Mouse (Mus musculus) liver, embryonic 13.5 days (tissue): Measurements from ENCODE around the gene Lamtor5. TPM values are rescaled to one million over a fixed set of nuclear protein-coding genes. Genes with fewer than 3 reads are reported as not detected.
"Not testable (repeated sequence)": the region's sequence is repeated elsewhere in the genome, so short reads cannot be mapped to it uniquely, and the experiment has no call there.

Experiments
- ATAC-seq: fragments of 200-750 bp; cut with Nextera tagmentation; 2 replicates; pipeline ENCODE4 v1.8.0; 2017; ENCODE audit warnings: low read depth, mild to moderate bottlenecking, moderate number of reproducible peaks, moderate library complexity
- DNase-seq: peaks from one replicate; pipeline ENCODE4 v3.0.0; 2022
- H3K27ac ChIP-seq: fragments of 300-500 bp; sonication (generic); 2 replicates; pipeline ENCODE4 v1.5.1; 2015; ENCODE audit warnings: moderate library complexity, mild to moderate bottlenecking, inconsistent platforms
- H3K27me3 ChIP-seq: fragments of 300-500 bp; sonication (generic); 2 replicates; pipeline ENCODE4 v1.6.1; 2015; ENCODE audit warnings: mild to moderate bottlenecking, inconsistent platforms
- H3K36me3 ChIP-seq: fragments of 300-500 bp; sonication (generic); 2 replicates; pipeline ENCODE4 v1.6.1; 2015; ENCODE audit warnings: mild to moderate bottlenecking, inconsistent platforms
- H3K4me1 ChIP-seq: fragments of 300-500 bp; sonication (generic); replicated peaks from 2 replicates; pipeline ENCODE4 v1.6.1; 2015; ENCODE audit warnings: inconsistent platforms
- H3K4me2 ChIP-seq: fragments of 300-500 bp; sonication (generic); 2 replicates; pipeline ENCODE4 v1.6.1; 2015; ENCODE audit warnings: inconsistent platforms, mild to moderate bottlenecking, moderate library complexity
- H3K4me3 ChIP-seq: fragments of 300-500 bp; sonication (generic); replicated peaks from 2 replicates; pipeline ENCODE4 v1.5.1; 2015; ENCODE audit warnings: mild to moderate bottlenecking, inconsistent platforms
- H3K9ac ChIP-seq: fragments of 300-500 bp; sonication (generic); 2 replicates; pipeline ENCODE4 v1.6.1; 2015; ENCODE audit warnings: mild to moderate bottlenecking, inconsistent platforms
- H3K9me3 ChIP-seq: fragments of 300-500 bp; sonication (generic); replicated peaks from 2 replicates; pipeline ENCODE4 v1.6.1; 2016; ENCODE audit warnings: inconsistent platforms
- WGBS: fragments of 180-500 bp; shearing (Covaris S2); methylation state at CpG from one replicate; pipeline ENCODE4 v1.1.7; 2015; ENCODE audit not compliant: insufficient replicate concordance; 5-methylcytosine and 5-hydroxymethylcytosine counted together
- polyA plus RNA-seq: library from polyadenylated mRNA; unstranded; fragments of >200 nt; fragmentation: Nextera tagmentation; extraction: Ambion mirVana; gene quantifications from 2 replicates; pipeline ENCODE4 v1.2.1, GENCODE M21; 2015

Lamtor5 gene
- polyA plus RNA-seq, 1 experiment from 2014 or later = 131 TPM

- peak; percentile 58 for ATAC-seq
- Histone ChIP-seq H3K9ac (no peak overlapping the region), H3K9me3 (no peaks in the 10 kb centered on the region), H3K4me3 (no peak overlapping the region), H3K36me3 (no peaks in the 10 kb centered on the region), H3K4me2 (no peak overlapping the region), H3K27me3 (0 out of 2 replicates have a peak, but pooled peaks cover 4% of the 10 kb centered on the region), H3K4me1 (peaks cover 13% of the 10 kb centered on the region), H3K27ac (no peak overlapping the region)
- 13% methylated on average over 3 of the region's 3 CpGs for WGBS
- DNase-seq = peak; percentile 26
Measured at GRCm38 (mm10) chr3:107273820-107274219, 4.8 kb upstream of the Lamtor5 start.

GRCm38 (mm10) chr3:107275351-107275750, 3.3 kb upstream of the Lamtor5 start:
- H3K4me1 ChIP-seq = peaks cover 23% of the 10 kb centered on the region
- no peak overlapping the region for H3K9ac ChIP-seq
- no peaks in the 10 kb centered on the region for H3K9me3 ChIP-seq
- WGBS = 54% methylated on average over 5 of the region's 5 CpGs
- H3K4me3 ChIP-seq = no peak overlapping the region
- H3K27ac ChIP-seq = no peak overlapping the region
- H3K4me2 ChIP-seq = no peak overlapping the region
- no peaks in the 10 kb centered on the region for H3K36me3 ChIP-seq
- no peak for DNase-seq
- ATAC-seq = no peak
- H3K27me3 ChIP-seq = 0 out of 2 replicates have a peak, but pooled peaks cover 4% of the 10 kb centered on the region

DNA sequence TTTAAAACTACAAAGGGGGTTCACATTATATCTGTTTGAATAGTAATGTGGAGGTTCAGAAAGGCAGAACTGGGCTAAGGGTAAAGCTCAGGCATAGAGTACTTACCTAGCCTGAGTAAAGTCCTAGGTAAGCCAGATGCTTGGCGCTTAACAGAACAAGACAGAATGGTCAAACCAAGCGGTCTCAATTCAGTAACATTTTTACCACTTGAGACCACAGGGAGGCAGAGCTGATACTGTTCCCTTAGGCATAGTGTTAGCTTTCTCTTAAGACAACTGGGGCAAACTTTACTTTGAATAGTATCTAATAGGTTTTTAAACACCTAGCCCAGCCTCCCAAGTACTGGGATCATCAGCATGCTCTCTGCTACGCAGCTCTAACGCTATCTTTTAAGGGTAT, 2.7 kb upstream of the Lamtor5 start:
- 0 out of 2 replicates have a peak, but pooled peaks cover 4% of the 10 kb centered on the region for H3K27me3 ChIP-seq
- H3K4me2 ChIP-seq = no peak overlapping the region
- H3K36me3 ChIP-seq = no peaks in the 10 kb centered on the region
- H3K4me3 ChIP-seq = no peak overlapping the region
- WGBS = 53% methylated on average over 4 of the region's 4 CpGs
- H3K27ac ChIP-seq = no peak overlapping the region
- no peak for DNase-seq
- H3K9ac ChIP-seq = no peak overlapping the region
- H3K9me3 ChIP-seq = no peaks in the 10 kb centered on the region
- no peak for ATAC-seq
- peaks cover 26% of the 10 kb centered on the region for H3K4me1 ChIP-seq

- Histone ChIP-seq H3K4me1 (peaks cover 26% of the 10 kb centered on the region), H3K4me2 (no peak overlapping the region), H3K9ac (no peak overlapping the region), H3K27me3 (0 out of 2 replicates have a peak, but pooled peaks cover 4% of the 10 kb centered on the region), H3K36me3 (0 out of 2 replicates have a peak, but pooled peaks cover 2% of the 10 kb centered on the region), H3K9me3 (no peaks in the 10 kb centered on the region), H3K27ac (no peak overlapping the region), H3K4me3 (no peak overlapping the region)
- WGBS = 73% methylated on average over 3 of the region's 3 CpGs
- DNase-seq (no peak), ATAC-seq (no peak)
Measured at GRCm38 (mm10) chr3:107276626-107277025, 2.0 kb upstream of the Lamtor5 start.

DNA sequence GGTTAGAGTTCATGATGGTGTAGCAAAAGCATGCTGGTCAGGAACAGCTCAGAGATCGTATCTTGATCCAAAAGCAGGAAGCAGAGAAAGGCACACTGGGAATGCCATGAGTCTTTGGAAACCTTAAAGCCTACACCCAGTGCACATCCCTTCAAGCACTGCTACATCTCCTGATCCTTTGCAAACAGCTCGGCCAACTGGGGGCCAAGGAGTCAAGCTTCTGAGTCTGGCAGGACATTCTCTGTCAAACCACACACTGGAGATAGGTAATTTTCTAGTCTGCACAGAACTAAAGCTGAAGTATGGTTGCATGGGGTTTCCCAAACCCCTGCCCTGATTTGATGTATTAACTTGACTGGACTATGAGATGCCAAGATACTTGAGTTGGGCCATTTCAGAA, 7.5 kb downstream of the Lamtor5 start:
- peaks cover 24% of the 10 kb centered on the region for H3K36me3 ChIP-seq
- 61% methylated on average over 2 of the region's 2 CpGs for WGBS
- no peak overlapping the region for H3K4me2 ChIP-seq
- H3K27ac ChIP-seq = no peak overlapping the region
- ATAC-seq (no peak), DNase-seq (no peak)
- 0 out of 2 replicates have a peak, but pooled peaks cover 5% of the 10 kb centered on the region for H3K4me1 ChIP-seq
- H3K9ac ChIP-seq = no peak overlapping the region
- H3K9me3 ChIP-seq = no peaks in the 10 kb centered on the region
- H3K27me3 ChIP-seq = no peaks in the 10 kb centered on the region
- no peak overlapping the region for H3K4me3 ChIP-seq

DNA sequence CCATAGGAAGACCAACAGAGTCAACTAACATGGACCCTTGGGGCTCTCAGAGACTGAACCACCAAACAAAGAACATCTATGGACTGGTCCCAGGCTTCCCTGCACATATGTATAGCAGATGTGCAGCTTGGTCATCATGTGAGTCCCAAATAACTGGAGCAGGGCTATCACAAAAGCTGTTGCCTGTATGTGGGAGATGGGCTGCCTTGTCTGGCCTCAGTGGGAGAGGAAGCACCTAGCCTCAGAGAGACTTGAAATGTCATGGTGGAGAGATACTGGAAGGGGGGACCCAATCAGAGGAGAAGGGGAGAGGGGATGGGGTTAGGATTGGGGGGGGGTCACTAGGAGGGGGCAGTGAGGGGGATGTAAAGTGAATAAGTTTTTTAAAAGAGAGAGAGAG, 8.7 kb downstream of the Lamtor5 start:
- ATAC-seq (no peak), DNase-seq (no peak)
- no peak overlapping the region for H3K27ac ChIP-seq
- no peaks in the 10 kb centered on the region for H3K27me3 ChIP-seq
- H3K36me3 ChIP-seq = peaks cover 16% of the 10 kb centered on the region
- no peaks in the 10 kb centered on the region for H3K9me3 ChIP-seq
- H3K4me2 ChIP-seq = no peak overlapping the region
- H3K4me3 ChIP-seq = no peak overlapping the region
- 0 out of 2 replicates have a peak, but pooled peaks cover 9% of the 10 kb centered on the region for H3K4me1 ChIP-seq
- H3K9ac ChIP-seq = no peak overlapping the region

GRCm38 (mm10) chr3:107290764-107291381, 12.2 kb downstream of the Lamtor5 start, which contains the start of gene Slc16a4:
Gene Slc16a4 (plus strand): TSS chr3:107291230.
- Histone ChIP-seq H3K36me3 (no peaks in the 10 kb centered on the region), H3K4me1 (0 out of 2 replicates have a peak, but pooled peaks cover 10% of the 10 kb centered on the region), H3K9me3 (no peaks in the 10 kb centered on the region), H3K9ac (no peak within 1 kb of the TSS), H3K4me3 (no peak within 1 kb of the TSS), H3K27me3 (no peaks in the 10 kb centered on the region), H3K4me2 (no peak within 1 kb of the TSS), H3K27ac (no peak within 1 kb of the TSS)
- no peak for ATAC-seq
- WGBS = 32% methylated on average over 9 of the region's 9 CpGs
- no peak for DNase-seq

- DNase-seq (no peak), ATAC-seq (no peak)
- WGBS = 70% methylated on average over 5 of the region's 5 CpGs
Measured at GRCm38 (mm10) chr3:107295672-107296360, 17.2 kb downstream of the Lamtor5 start.

GRCm38 (mm10) chr3:107296917-107297316, 18.3 kb downstream of the Lamtor5 start:
- H3K4me3 ChIP-seq, ATAC-seq, H3K9me3 ChIP-seq, H3K27ac ChIP-seq, DNase-seq, H3K4me1 ChIP-seq, H3K36me3 ChIP-seq, H3K27me3 ChIP-seq, H3K4me2 ChIP-seq, H3K9ac ChIP-seq: not testable (repeated sequence)
- 73% methylated on average over 4 of the region's 4 CpGs for WGBS

More at GRCm38 (mm10) chr3:107295672-107296360, 17.2 kb downstream of the Lamtor5 start:
- H3K9ac ChIP-seq = no peak overlapping the region
- no peak overlapping the region for H3K4me2 ChIP-seq
- no peaks in the 10 kb centered on the region for H3K9me3 ChIP-seq
- H3K27me3 ChIP-seq = no peaks in the 10 kb centered on the region
- no peak overlapping the region for H3K4me3 ChIP-seq
- H3K36me3 ChIP-seq = no peaks in the 10 kb centered on the region; the same call in 1 of the 2 replicates
- no peak overlapping the region for H3K27ac ChIP-seq
- 0 out of 2 replicates have a peak, but pooled peaks cover 9% of the 10 kb centered on the region for H3K4me1 ChIP-seq

GRCm38 (mm10) chr3:107317338-107317737, 38.7 kb downstream of the Lamtor5 start:
- Histone ChIP-seq H3K27me3 (no peaks in the 10 kb centered on the region), H3K9ac (no peak overlapping the region), H3K4me1 (peaks cover 19% of the 10 kb centered on the region), H3K4me3 (no peak overlapping the region), H3K9me3 (no peaks in the 10 kb centered on the region), H3K4me2 (no peak overlapping the region), H3K27ac (no peak overlapping the region), H3K36me3 (peaks cover 65% of the 10 kb centered on the region)
- no peak for ATAC-seq
- WGBS = 86% methylated on average over 3 of the region's 3 CpGs
- DNase-seq = no peak

DNA sequence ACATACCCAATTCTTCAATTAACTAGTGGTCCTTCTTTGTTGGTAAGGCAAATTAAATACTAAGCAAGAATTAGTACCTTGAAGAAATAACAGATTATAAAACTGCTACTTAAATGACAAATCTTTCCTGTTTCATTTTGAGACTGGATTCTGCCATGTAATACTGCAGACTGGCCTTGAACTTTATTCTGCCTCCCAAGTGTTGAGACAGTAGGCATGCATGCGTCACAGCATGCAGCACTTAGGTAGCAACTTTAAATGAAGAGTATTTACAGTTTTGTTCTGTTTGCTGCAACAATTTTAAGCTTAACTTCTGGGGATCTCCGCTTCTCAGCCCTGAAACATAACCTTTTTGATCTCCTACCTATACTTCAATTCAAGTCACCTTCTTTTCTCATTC, 42.5 kb downstream of the Lamtor5 start:
- DNase-seq (no peak), ATAC-seq (no peak)
- peaks cover 48% of the 10 kb centered on the region for H3K4me1 ChIP-seq
- H3K9me3 ChIP-seq = no peaks in the 10 kb centered on the region
- no peak overlapping the region for H3K4me2 ChIP-seq
- no peak overlapping the region for H3K27ac ChIP-seq
- WGBS = 91% methylated on average over 2 of the region's 2 CpGs
- no peaks in the 10 kb centered on the region for H3K27me3 ChIP-seq
- H3K4me3 ChIP-seq = no peak overlapping the region
- H3K9ac ChIP-seq = no peak overlapping the region
- H3K36me3 ChIP-seq = peaks cover 63% of the 10 kb centered on the region

GRCm38 (mm10) chr3:107321776-107322175, 43.1 kb downstream of the Lamtor5 start:
- Histone ChIP-seq H3K4me1 (peaks cover 48% of the 10 kb centered on the region), H3K36me3 (peaks cover 63% of the 10 kb centered on the region), H3K9me3 (no peaks in the 10 kb centered on the region), H3K27me3 (no peaks in the 10 kb centered on the region), H3K9ac (no peak overlapping the region), H3K4me3 (no peak overlapping the region), H3K27ac (no peak overlapping the region), H3K4me2 (no peak overlapping the region)
- no peak for ATAC-seq
- DNase-seq = no peak
